ENCODE assay signal across 20 mouse cellular contexts in the genomic region with DNA sequence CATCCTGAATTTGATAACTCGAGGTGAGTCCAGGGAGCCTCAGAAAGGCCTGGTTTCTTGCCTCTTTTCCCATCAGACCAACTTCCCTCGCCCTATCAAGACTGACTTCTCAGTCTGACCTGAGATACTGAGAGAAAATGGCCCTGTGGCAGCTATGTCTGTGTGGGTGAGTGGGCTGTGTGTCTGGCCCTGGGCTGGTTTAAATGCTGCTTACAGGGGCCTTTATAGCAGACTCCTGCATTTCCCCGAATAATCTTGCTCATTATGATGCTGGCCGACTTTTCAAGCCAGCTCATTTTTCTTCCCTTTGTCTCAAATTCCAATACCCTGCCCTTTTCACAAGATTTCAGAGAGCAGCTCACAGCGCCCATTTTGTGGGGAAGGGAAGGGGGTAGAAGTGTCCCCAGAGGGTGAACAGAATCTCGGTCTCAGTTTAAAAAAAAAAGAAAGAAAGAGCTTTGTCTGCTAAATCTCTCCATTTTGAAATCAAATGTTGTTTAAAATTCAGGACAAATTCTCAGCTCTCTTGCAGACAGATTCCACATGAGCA.
DNase-seq lines count a peak whose midpoint lies in the region; ATAC-seq and TF ChIP-seq lines count a peak whose summit lies in the region.
"Had no signal": no experiment of that assay in that cellular context is flagged by ENCODE, and none has a peak within 500 bp of the region (broad histone marks: within the 10 kb centered on the region; RNA-seq: fewer than 3 reads in every experiment).

No protein-coding gene starts in this region.

- TF ChIP-seq CTCF in kidney, adult 2 months (conservative IDR thresholded peaks at IDR 0.05; ENCODE audit: insufficient read depth, insufficient read length, low read depth, low read length): no peak

- no peak overlapping the region for H3K4me2 ChIP-seq in embryonic facial prominence, embryonic 11.5 days (ENCODE audit: low read depth, low read length)
- H3K4me2 ChIP-seq in forebrain, embryonic 13.5 days: no peak overlapping the region
- H3K4me2 ChIP-seq in hindbrain, embryonic 14.5 days (replicated peaks): no peak overlapping the region
- H3K4me2 ChIP-seq in midbrain, embryonic 15.5 days: no peak overlapping the region
- H3K4me2 ChIP-seq: heart, embryonic 15.5 days had no signal

- H3K9ac ChIP-seq in embryonic facial prominence, embryonic 11.5 days (replicated peaks; ENCODE audit: low read length): no peak overlapping the region
- no peak overlapping the region for H3K9ac ChIP-seq in forebrain, embryonic 13.5 days
- H3K9ac ChIP-seq in hindbrain, embryonic 14.5 days: no peak overlapping the region
- H3K9ac ChIP-seq in midbrain, embryonic 15.5 days: no peak overlapping the region
- H3K9ac ChIP-seq: heart, embryonic 15.5 days; liver, embryonic 14.5 days had no signal

- ATAC-seq in embryonic facial prominence, embryonic 11.5 days (replicated peaks; ENCODE audit: insufficient number of reproducible peaks, low FRiP score, low TSS enrichment, low read depth): peak; percentile 72; the same call in 1 of the 2 replicates
- ATAC-seq in forebrain, embryonic 13.5 days: peak; percentile 73; the same call in 1 of the 2 replicates
- peak; percentile 75; the same call in 1 of the 2 replicates for ATAC-seq in hindbrain, embryonic 14.5 days (ENCODE audit: low FRiP score)
- ATAC-seq in midbrain, embryonic 15.5 days (replicated peaks): peak; percentile 72

- TF ChIP-seq POLR2A in kidney, adult 2 months (IDR thresholded peaks at IDR 0.05; ENCODE audit: low read depth, low read length): no peak

- no peak overlapping the region for H3K4me3 ChIP-seq in embryonic facial prominence, embryonic 11.5 days (ENCODE audit: low read depth, low read length)
- no peak overlapping the region for H3K4me3 ChIP-seq in embryonic facial prominence, embryonic 10.5 days
- no peak overlapping the region for H3K4me3 ChIP-seq in forebrain, embryonic 13.5 days
- no peak overlapping the region for H3K4me3 ChIP-seq in hindbrain, embryonic 14.5 days (replicated peaks; ENCODE audit: low read length)
- H3K4me3 ChIP-seq in midbrain, embryonic 15.5 days: no peak overlapping the region
- no peak overlapping the region for H3K4me3 ChIP-seq in kidney, adult 2 months (ENCODE audit: insufficient read depth, low read depth, low read length)
- H3K4me3 ChIP-seq: heart, embryonic 15.5 days had no signal

- H3K9me3 ChIP-seq in embryonic facial prominence, embryonic 11.5 days (replicated peaks; ENCODE audit: control insufficient read depth, low read length): no peaks in the 10 kb centered on the region
- H3K9me3 ChIP-seq in embryonic facial prominence, embryonic 10.5 days: no peaks in the 10 kb centered on the region
- H3K9me3 ChIP-seq in forebrain, embryonic 13.5 days (replicated peaks): no peaks in the 10 kb centered on the region
- H3K9me3 ChIP-seq in hindbrain, embryonic 14.5 days (ENCODE audit: control insufficient read depth, low read length): no peaks in the 10 kb centered on the region
- no peaks in the 10 kb centered on the region for H3K9me3 ChIP-seq in midbrain, embryonic 15.5 days
- H3K9me3 ChIP-seq: heart, embryonic 15.5 days had no signal

- 61% methylated on average over 6 of the region's 6 CpGs for WGBS in embryonic facial prominence, embryonic 11.5 days
- 58% methylated on average over 6 of the region's 6 CpGs for WGBS in embryonic facial prominence, embryonic 10.5 days
- WGBS in forebrain, embryonic 13.5 days: 21% methylated on average over 6 of the region's 6 CpGs
- WGBS in hindbrain, embryonic 14.5 days: 36% methylated on average over 6 of the region's 6 CpGs
- WGBS in midbrain, embryonic 15.5 days: 31% methylated on average over 6 of the region's 6 CpGs
- 45% methylated on average over 6 of the region's 6 CpGs for whole genome bisulfite sequencing in kidney, adult 2 months

- no peaks in the 10 kb centered on the region for H3K4me1 ChIP-seq in embryonic facial prominence, embryonic 11.5 days (ENCODE audit: control insufficient read depth, insufficient read depth, low read length)
- peaks cover 4% of the 10 kb centered on the region; the same call in 1 of the 2 replicates for H3K4me1 ChIP-seq in embryonic facial prominence, embryonic 10.5 days
- peaks cover 16% of the 10 kb centered on the region for H3K4me1 ChIP-seq in forebrain, embryonic 13.5 days
- no peaks in the 10 kb centered on the region for H3K4me1 ChIP-seq in hindbrain, embryonic 14.5 days (replicated peaks; ENCODE audit: control insufficient read depth, insufficient read depth, low read length)
- 0 out of 2 replicates have a peak, but pooled peaks cover 4% of the 10 kb centered on the region for H3K4me1 ChIP-seq in midbrain, embryonic 15.5 days
- H3K4me1 ChIP-seq in kidney, adult 2 months (ENCODE audit: control insufficient read depth, insufficient read depth, low read length): no peaks in the 10 kb centered on the region
- H3K4me1 ChIP-seq: heart, embryonic 15.5 days had no signal

- no peaks in the 10 kb centered on the region for H3K27me3 ChIP-seq in embryonic facial prominence, embryonic 11.5 days (ENCODE audit: control insufficient read depth, insufficient read depth, low read length)
- no peaks in the 10 kb centered on the region for H3K27me3 ChIP-seq in embryonic facial prominence, embryonic 10.5 days (replicated peaks; ENCODE audit: low read depth, poor library complexity, severe bottlenecking)
- no peaks in the 10 kb centered on the region for H3K27me3 ChIP-seq in forebrain, embryonic 13.5 days
- H3K27me3 ChIP-seq in hindbrain, embryonic 14.5 days (ENCODE audit: control insufficient read depth, insufficient read depth, low read length): no peaks in the 10 kb centered on the region
- no peaks in the 10 kb centered on the region for H3K27me3 ChIP-seq in midbrain, embryonic 15.5 days (replicated peaks)
- no peaks in the 10 kb centered on the region for H3K27me3 ChIP-seq in kidney, adult 2 months (replicated peaks; ENCODE audit: control insufficient read depth, insufficient read depth, low read length)
- H3K27me3 ChIP-seq: CH12.LX; heart, embryonic 15.5 days had no signal

- no peaks in the 10 kb centered on the region for H3K36me3 ChIP-seq in embryonic facial prominence, embryonic 11.5 days (replicated peaks; ENCODE audit: control insufficient read depth, insufficient read depth, low read depth, low read length)
- no peaks in the 10 kb centered on the region for H3K36me3 ChIP-seq in embryonic facial prominence, embryonic 10.5 days (replicated peaks)
- no peaks in the 10 kb centered on the region for H3K36me3 ChIP-seq in forebrain, embryonic 13.5 days (ENCODE audit: poor library complexity, severe bottlenecking)
- no peaks in the 10 kb centered on the region for H3K36me3 ChIP-seq in hindbrain, embryonic 14.5 days (replicated peaks; ENCODE audit: control insufficient read depth, insufficient read depth)
- no peaks in the 10 kb centered on the region for H3K36me3 ChIP-seq in midbrain, embryonic 15.5 days (replicated peaks)
- H3K36me3 ChIP-seq in kidney, adult 2 months (ENCODE audit: control insufficient read depth, insufficient read depth, low read length): no peaks in the 10 kb centered on the region
- H3K36me3 ChIP-seq: heart, embryonic 15.5 days had no signal

- intact Hi-C loops in left cerebral cortex, postnatal 25 days (cut with DNase I): no loop called here

- no peak overlapping the region for H3K27ac ChIP-seq in embryonic facial prominence, embryonic 11.5 days (replicated peaks; ENCODE audit: low read depth, low read length)
- H3K27ac ChIP-seq in embryonic facial prominence, embryonic 10.5 days (replicated peaks): no peak overlapping the region
- no peak overlapping the region for H3K27ac ChIP-seq in forebrain, embryonic 13.5 days
- peak overlapping the region; percentile 33; the same call in 1 of the 2 replicates for H3K27ac ChIP-seq in hindbrain, embryonic 14.5 days
- peak overlapping the region; percentile 50; the same call in 1 of the 2 replicates for H3K27ac ChIP-seq in midbrain, embryonic 15.5 days
- no peak overlapping the region for H3K27ac ChIP-seq in kidney, adult 2 months (ENCODE audit: insufficient read depth, low read depth, low read length)
- H3K27ac ChIP-seq: heart, embryonic 15.5 days; liver, embryonic 14.5 days; stomach, postnatal 0 days had no signal

- DNase-seq in embryonic facial prominence, embryonic 11.5 days (ENCODE audit: low spot score): peak; percentile 11
- DNase-seq in embryonic facial prominence, embryonic 10.5 days (ENCODE audit: low spot score): no peak
- no peak for DNase-seq in hindbrain, embryonic 14.5 days (ENCODE audit: low spot score)
- DNase-seq in kidney, adult 2 months: no peak
- no peak for DNase-seq in left cerebral cortex, postnatal 25 days (ENCODE audit: low spot score in 2 of 2)
- no peak for DNase-seq in layer of hippocampus, adult 18-20 months (ENCODE audit: low spot score in 2 of 2)
- DNase-seq: adrenal gland, postnatal 36 days; cerebellum, postnatal 36 days; kidney, adult 9 months; kidney, postnatal 4 days; layer of hippocampus, postnatal 36 days; lung, postnatal 10 days; right cerebral cortex, adult 18-20 months; thymus, postnatal 14 days had no signal

Comparison
In these comparisons a context has a peak if more than half of its experiments do, and no peak if none do; other contexts are left out.
1. H3K27ac ChIP-seq: peak in hindbrain, embryonic 14.5 days (single experiment) and midbrain, embryonic 15.5 days (single experiment); none in embryonic facial prominence, embryonic 11.5 days (single experiment), embryonic facial prominence, embryonic 10.5 days (single experiment), forebrain, embryonic 13.5 days (single experiment) and kidney, adult 2 months (single experiment).
2. Peak in every context shown above with its lines, with median percentiles within 50 percentile points of each other: ATAC-seq.